Mouse (Mus musculus): Measurements from ENCODE around the gene Mettl23. TPM values are rescaled to one million over a fixed set of nuclear protein-coding genes. Genes with fewer than 3 reads are reported as not detected.
"Not testable (repeated sequence)": the region's sequence is repeated elsewhere in the genome, so short reads cannot be mapped to it uniquely, and the experiment has no call there.

The Mettl23 gene
- polyA plus RNA-seq, 2 experiments, result 17.5 to 37.1 TPM

DNA sequence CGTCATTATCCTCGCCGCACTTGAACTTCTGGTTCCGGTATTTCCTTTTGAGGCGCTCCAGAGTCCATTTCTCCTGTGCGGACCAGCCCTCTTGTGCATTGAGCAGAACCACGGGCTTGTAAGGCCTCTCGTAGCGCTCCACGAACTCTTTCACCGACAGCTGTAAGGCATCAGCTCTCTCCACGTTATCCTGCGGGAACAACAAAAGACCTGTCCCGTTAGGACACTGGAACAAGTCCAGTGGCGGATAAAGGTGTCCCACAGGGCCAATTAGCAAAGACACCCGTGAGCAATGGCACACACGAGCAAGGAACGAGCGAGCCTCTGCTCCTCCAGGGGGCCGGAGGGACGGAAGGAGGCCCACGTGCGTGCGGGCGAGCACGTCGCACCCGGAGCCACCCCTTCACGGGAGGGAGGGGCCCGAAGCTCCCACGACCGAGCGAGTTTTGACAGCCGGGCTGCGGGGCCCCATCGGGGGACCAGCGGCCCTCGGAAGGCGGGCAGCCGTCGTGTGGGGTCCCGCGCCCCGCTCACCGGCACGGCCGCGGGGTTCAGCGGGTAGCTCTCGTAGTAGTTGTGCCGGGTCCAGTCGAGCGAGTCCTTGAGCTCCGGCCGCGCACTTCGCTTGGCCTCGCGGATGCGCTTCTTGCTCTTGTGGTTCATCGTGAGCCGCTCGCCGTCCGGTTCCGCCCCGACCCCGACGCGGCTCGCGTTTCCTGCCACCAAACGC is 382 bp upstream of the Mettl23 start:
- ATAC-seq (ENCODE audit: insufficient read depth), result peak; percentile 66
- TF ChIP-seq EP300 (IDR thresholded peaks at IDR 0.05; ENCODE audit: low read depth) (no peak), CTCF (IDR thresholded peaks at IDR 0.05; ENCODE audit: low read depth) (peak; percentile 34)
- no peaks in the 10 kb centered on the region for H3K9me3 ChIP-seq (ENCODE audit: control insufficient read depth, low read length)
- H3K4me3 ChIP-seq (ENCODE audit: insufficient read depth in 1 of 2, low read depth in 2 of 2, low read length in 2 of 2), result peak overlapping the region; percentile 93 to 96
- H3K4me1 ChIP-seq (replicated peaks; ENCODE audit: control insufficient read depth in 2 of 2, insufficient read depth in 2 of 2, low read length in 1 of 2), result peaks cover 7 to 15% of the 10 kb centered on the region in 2 experiments
- peak overlapping the region; percentile 84 for H3K9ac ChIP-seq (replicated peaks)
- peak in 2 of 3 experiments; percentile 46 to 53 for DNase-seq (ENCODE audit: low read depth in 3 of 3, low spot score in 3 of 3)
- WGBS (ENCODE audit: insufficient replicate concordance), result under 1% methylated on average over 70 of the region's 73 CpGs
- H3K27ac ChIP-seq, result peak overlapping the region; percentile 90
- no peaks in the 10 kb centered on the region for H3K27me3 ChIP-seq (ENCODE audit: control insufficient read depth, insufficient read depth, low read length)
- H3K36me3 ChIP-seq (replicated peaks; ENCODE audit: control insufficient read depth, insufficient read depth, low read depth), result peaks cover 44% of the 10 kb centered on the region
- peak overlapping the region; percentile 99 for H3K4me2 ChIP-seq (ENCODE audit: low read depth)

DNA sequence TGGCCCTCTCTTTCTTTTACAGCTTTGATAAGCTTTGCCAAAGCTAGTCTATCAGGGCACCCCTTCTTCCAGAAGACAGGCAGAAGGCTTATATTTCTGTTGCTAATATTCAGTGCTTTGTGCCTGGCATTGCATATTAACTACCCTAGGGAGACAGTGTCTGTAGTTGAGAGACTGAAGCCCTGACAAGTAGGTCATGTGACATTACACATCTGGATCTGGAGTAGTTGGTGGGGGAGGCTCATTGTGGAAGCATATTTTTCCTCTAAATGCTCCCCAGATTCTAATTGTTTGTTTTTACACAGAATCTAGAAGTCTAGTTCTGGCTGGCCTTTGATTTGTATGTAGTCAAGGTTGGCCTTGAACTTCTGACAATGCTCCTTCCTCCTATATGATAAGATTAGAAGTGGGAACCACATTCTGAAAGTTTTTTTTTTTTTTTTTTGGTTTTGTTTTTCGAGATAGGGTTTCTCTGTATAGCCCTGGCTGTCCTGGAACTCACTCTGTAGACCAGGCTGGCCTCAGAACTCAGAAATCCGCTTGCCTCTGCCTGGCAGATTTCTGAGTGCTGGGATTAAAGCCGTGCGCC is 3.6 kb downstream of the Mettl23 start:
- no peak overlapping the region for H3K4me2 ChIP-seq (ENCODE audit: low read depth)
- no peak overlapping the region for H3K4me3 ChIP-seq (ENCODE audit: insufficient read depth in 1 of 2, low read depth in 2 of 2, low read length in 2 of 2)
- WGBS (ENCODE audit: insufficient replicate concordance), result 64% methylated on average over 4 of the region's 4 CpGs
- DNase-seq (ENCODE audit: low read depth in 3 of 3, low spot score in 3 of 3), result no peak
- H3K27ac ChIP-seq, result no peak overlapping the region; the same call in 1 of the 2 replicates
- no peaks in the 10 kb centered on the region for H3K9me3 ChIP-seq (ENCODE audit: control insufficient read depth, low read length)
- TF ChIP-seq EP300 (IDR thresholded peaks at IDR 0.05; ENCODE audit: low read depth) (no peak), CTCF (IDR thresholded peaks at IDR 0.05; ENCODE audit: low read depth) (no peak)
- H3K4me1 ChIP-seq (replicated peaks; ENCODE audit: control insufficient read depth in 2 of 2, insufficient read depth in 2 of 2, low read length in 1 of 2), result peaks cover 0 to 6% of the 10 kb centered on the region in 2 experiments; a peak in 2 of 4 replicates
- ATAC-seq (ENCODE audit: insufficient read depth), result no peak
- H3K27me3 ChIP-seq (ENCODE audit: control insufficient read depth, insufficient read depth, low read length), result no peaks in the 10 kb centered on the region
- no peak overlapping the region for H3K9ac ChIP-seq (replicated peaks)
- H3K36me3 ChIP-seq (replicated peaks; ENCODE audit: control insufficient read depth, insufficient read depth, low read depth), result peaks cover 49% of the 10 kb centered on the region

DNA sequence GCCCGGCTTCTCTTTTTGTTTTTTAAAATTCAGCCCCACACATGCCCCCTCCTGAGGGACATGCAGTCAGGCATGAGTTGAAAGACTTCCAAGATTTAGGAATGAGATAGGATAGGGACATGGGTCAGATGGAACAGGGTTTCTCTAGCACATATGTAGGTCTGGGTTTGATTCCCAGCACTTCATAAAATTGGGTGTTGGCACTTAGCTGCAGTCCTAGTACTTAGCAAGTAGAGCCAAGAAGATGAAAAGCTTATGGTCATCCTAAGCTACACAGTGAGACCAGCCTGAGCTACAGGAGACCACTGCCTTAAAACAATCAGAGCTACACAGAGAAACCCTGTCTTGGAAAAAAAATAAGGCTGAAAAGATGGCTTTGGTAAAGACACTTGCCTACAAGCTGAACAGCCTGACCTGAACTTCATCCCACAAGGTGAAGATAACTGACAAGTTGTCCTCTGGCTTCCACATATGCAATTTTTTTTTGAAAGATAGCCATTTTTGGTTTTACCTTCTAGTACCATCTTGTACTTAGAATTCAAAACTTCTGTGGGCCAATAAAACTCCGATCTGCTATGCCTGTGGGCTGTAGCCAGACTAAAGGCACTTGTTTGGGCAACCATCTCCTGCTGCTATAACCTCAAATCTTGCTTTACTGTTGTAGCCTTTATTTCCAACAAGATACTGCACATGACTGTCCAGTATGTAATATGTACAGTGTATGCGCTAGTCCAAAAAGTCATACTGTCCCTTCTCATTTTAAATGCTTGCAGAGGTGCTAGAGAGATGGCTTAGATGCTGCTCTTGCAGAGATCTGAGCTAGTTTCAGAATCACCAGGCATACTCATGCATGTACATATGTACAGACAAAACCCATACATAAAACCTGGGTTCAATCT is 4.4 kb downstream of the Mettl23 start:
- no peak overlapping the region for H3K9ac ChIP-seq (replicated peaks)
- DNase-seq (ENCODE audit: low read depth in 3 of 3, low spot score in 3 of 3), result no peak
- no peak for ATAC-seq (ENCODE audit: insufficient read depth)
- H3K4me2 ChIP-seq (ENCODE audit: low read depth), result no peak overlapping the region
- TF ChIP-seq CTCF (IDR thresholded peaks at IDR 0.05; ENCODE audit: low read depth) (no peak), EP300 (IDR thresholded peaks at IDR 0.05; ENCODE audit: low read depth) (no peak)
- no peaks in the 10 kb centered on the region for H3K27me3 ChIP-seq (ENCODE audit: control insufficient read depth, insufficient read depth, low read length)
- no peak overlapping the region; the same call in 1 of the 2 replicates for H3K27ac ChIP-seq
- 87% methylated on average over 3 of the region's 3 CpGs for WGBS (ENCODE audit: insufficient replicate concordance)
- no peaks in the 10 kb centered on the region for H3K9me3 ChIP-seq (ENCODE audit: control insufficient read depth, low read length)
- H3K36me3 ChIP-seq (replicated peaks; ENCODE audit: control insufficient read depth, insufficient read depth, low read depth), result peaks cover 53% of the 10 kb centered on the region
- peaks cover 0 to 6% of the 10 kb centered on the region in 2 experiments; a peak in 2 of 4 replicates for H3K4me1 ChIP-seq (replicated peaks; ENCODE audit: control insufficient read depth in 2 of 2, insufficient read depth in 2 of 2, low read length in 1 of 2)
- no peak overlapping the region for H3K4me3 ChIP-seq (ENCODE audit: insufficient read depth in 1 of 2, low read depth in 2 of 2, low read length in 2 of 2)

DNA sequence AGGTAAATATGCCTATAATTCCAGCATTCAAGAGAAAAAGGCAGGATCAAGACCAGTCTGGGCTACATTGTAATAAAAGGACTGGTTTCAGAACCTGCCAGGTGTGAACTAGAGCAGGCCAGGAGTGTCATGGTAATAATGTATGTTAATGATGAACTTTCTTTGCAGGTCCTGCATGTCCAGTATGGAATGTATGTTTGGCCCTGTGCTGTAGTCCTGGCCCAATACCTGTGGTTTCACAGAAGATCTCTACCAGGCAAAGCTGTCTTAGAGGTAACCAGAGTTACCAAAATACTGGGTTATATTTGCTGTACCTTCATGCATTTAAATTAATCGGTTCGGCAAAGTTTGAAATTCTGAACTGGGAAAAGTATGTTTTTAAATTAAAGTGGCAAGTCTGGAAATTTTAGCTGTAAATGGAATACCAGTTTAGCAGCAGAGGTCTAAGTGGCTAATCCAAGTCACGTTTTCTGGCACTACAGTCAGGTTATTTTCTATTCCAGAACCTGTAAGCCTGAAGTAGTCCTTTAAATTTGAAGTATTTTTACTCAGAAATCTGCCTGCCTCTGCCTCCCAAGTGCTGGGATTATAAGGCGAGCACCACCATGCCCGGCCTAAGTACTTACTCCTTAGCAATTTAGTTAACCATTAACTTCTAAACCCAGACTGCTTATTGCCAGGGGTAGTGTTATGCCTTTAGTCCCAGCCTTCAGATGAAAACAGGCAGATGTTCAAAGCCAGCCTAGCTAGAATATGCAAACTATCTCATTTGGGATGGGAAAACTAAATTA is 5.2 kb downstream of the Mettl23 start:
- 73% methylated on average over 5 of the region's 5 CpGs for WGBS (ENCODE audit: insufficient replicate concordance)
- Histone ChIP-seq H3K27ac (no peak overlapping the region), H3K4me1 (replicated peaks; ENCODE audit: control insufficient read depth in 2 of 2, insufficient read depth in 2 of 2, low read length in 1 of 2) (peaks cover 0 to 6% of the 10 kb centered on the region in 2 experiments; a peak in 2 of 4 replicates), H3K27me3 (ENCODE audit: control insufficient read depth, insufficient read depth, low read length) (no peaks in the 10 kb centered on the region), H3K9ac (replicated peaks) (no peak overlapping the region), H3K9me3 (ENCODE audit: control insufficient read depth, low read length) (no peaks in the 10 kb centered on the region), H3K4me3 (ENCODE audit: insufficient read depth in 1 of 2, low read depth in 2 of 2, low read length in 2 of 2) (no peak overlapping the region), H3K4me2 (ENCODE audit: low read depth) (no peak overlapping the region), H3K36me3 (replicated peaks; ENCODE audit: control insufficient read depth, insufficient read depth, low read depth) (peaks cover 53% of the 10 kb centered on the region)
- no peak for DNase-seq (ENCODE audit: low read depth in 3 of 3, low spot score in 3 of 3)
- ATAC-seq (ENCODE audit: insufficient read depth), result no peak
- TF ChIP-seq EP300 (IDR thresholded peaks at IDR 0.05; ENCODE audit: low read depth) (no peak), CTCF (IDR thresholded peaks at IDR 0.05; ENCODE audit: low read depth) (no peak)

DNA sequence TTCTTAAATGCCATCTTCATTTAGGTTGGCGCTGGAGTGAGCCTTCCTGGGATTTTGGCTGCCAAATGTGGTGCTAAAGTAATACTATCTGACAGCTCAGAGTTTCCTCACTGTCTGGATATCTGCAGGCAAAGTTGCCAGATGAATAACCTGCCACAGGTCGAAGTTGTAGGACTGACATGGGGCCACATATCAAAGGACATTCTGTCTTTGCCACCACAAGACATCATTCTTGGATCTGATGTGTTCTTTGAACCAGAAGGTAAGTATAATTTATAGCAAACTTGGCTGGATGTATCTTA is 5.8 kb downstream of the Mettl23 start:
- not testable (repeated sequence) for H3K4me3 ChIP-seq (ENCODE audit: insufficient read depth in 1 of 2, low read depth in 2 of 2, low read length in 2 of 2)

More for the DNA sequence above, 5.8 kb downstream of the Mettl23 start:
- not testable (repeated sequence) for H3K4me1 ChIP-seq (replicated peaks; ENCODE audit: control insufficient read depth in 2 of 2, insufficient read depth in 2 of 2, low read length in 1 of 2); ATAC-seq (ENCODE audit: insufficient read depth); H3K9me3 ChIP-seq (ENCODE audit: control insufficient read depth, low read length); H3K9ac ChIP-seq (replicated peaks); H3K27ac ChIP-seq; H3K27me3 ChIP-seq (ENCODE audit: control insufficient read depth, insufficient read depth, low read length); DNase-seq (ENCODE audit: low read depth in 3 of 3, low spot score in 3 of 3)
- WGBS (ENCODE audit: insufficient replicate concordance), result 52% methylated on average over 2 of the region's 2 CpGs
- H3K4me2 ChIP-seq (ENCODE audit: low read depth), result peak overlapping the region; percentile 93; the same call in 1 of the 2 replicates
- H3K36me3 ChIP-seq (replicated peaks; ENCODE audit: control insufficient read depth, insufficient read depth, low read depth), result peaks cover 53% of the 10 kb centered on the region

All from liver, embryonic 14.5 days (tissue).